Mouse (Mus musculus) fibroblast of lung, adult 2 months (primary cell): ENCODE measurements at regions not wholly inside any gene's neighbourhood (a gene's known extent, or its start where the extent isn't known, plus 50 kb on each side); places are given as distances from the start of the nearest gene placed in this dataset.

Experiments
- DNase-seq: peaks from one replicate; pipeline ENCODE4 v3.0.0-alpha.2; 2011; ENCODE audit warnings: low read depth

- no peak for DNase-seq
Measured at GRCm38 (mm10) chr9:122626346-122626745, 120.8 kb upstream of the Topaz1 start.

- no peak for DNase-seq
Measured at GRCm38 (mm10) chr9:122629171-122629904, 117.8 kb upstream of the Topaz1 start.

GRCm38 (mm10) chr9:122631793-122632192, 115.4 kb upstream of the Topaz1 start:
- no peak for DNase-seq

- no peak for DNase-seq
Measured at GRCm38 (mm10) chr9:122633484-122633883, 113.7 kb upstream of the Topaz1 start.

- peak; percentile 28 for DNase-seq
Measured at GRCm38 (mm10) chr9:122635138-122635964, 111.8 kb upstream of the Topaz1 start.

GRCm38 (mm10) chr9:122637591-122637990, 109.6 kb upstream of the Topaz1 start:
- no peak for DNase-seq

- DNase-seq = no peak
Measured at GRCm38 (mm10) chr9:122639239-122639638, 107.9 kb upstream of the Topaz1 start.

GRCm38 (mm10) chr9:122642913-122643312, 104.2 kb upstream of the Topaz1 start:
- DNase-seq = no peak

- no peak for DNase-seq
Measured at GRCm38 (mm10) chr9:122645569-122645968, 101.6 kb upstream of the Topaz1 start.

GRCm38 (mm10) chr9:122650862-122651261, 96.3 kb upstream of the Topaz1 start:
- no peak for DNase-seq

- DNase-seq = no peak
Measured at GRCm38 (mm10) chr9:122655583-122655982, 91.6 kb upstream of the Topaz1 start.

GRCm38 (mm10) chr9:122660050-122660449, 87.1 kb upstream of the Topaz1 start:
- DNase-seq = no peak

GRCm38 (mm10) chr9:122666978-122667645, 80.0 kb upstream of the Topaz1 start:
- DNase-seq = no peak

- DNase-seq = no peak
Measured at GRCm38 (mm10) chr9:122667646-122667981, 79.5 kb upstream of the Topaz1 start.

GRCm38 (mm10) chr9:122673777-122674176, 73.4 kb upstream of the Topaz1 start:
- DNase-seq = no peak

- DNase-seq = no peak
Measured at GRCm38 (mm10) chr9:122678001-122678696, 69.0 kb upstream of the Topaz1 start.

- DNase-seq = no peak
Measured at GRCm38 (mm10) chr9:122687170-122687569, 60.0 kb upstream of the Topaz1 start.

- no peak for DNase-seq
Measured at GRCm38 (mm10) chr9:122691879-122692278, 55.3 kb upstream of the Topaz1 start.

- DNase-seq = no peak
Measured at GRCm38 (mm10) chr9:122695724-122696123, 51.4 kb upstream of the Topaz1 start.
